Mouse (Mus musculus): ENCODE measurements around the gene Unkl.

DNA sequence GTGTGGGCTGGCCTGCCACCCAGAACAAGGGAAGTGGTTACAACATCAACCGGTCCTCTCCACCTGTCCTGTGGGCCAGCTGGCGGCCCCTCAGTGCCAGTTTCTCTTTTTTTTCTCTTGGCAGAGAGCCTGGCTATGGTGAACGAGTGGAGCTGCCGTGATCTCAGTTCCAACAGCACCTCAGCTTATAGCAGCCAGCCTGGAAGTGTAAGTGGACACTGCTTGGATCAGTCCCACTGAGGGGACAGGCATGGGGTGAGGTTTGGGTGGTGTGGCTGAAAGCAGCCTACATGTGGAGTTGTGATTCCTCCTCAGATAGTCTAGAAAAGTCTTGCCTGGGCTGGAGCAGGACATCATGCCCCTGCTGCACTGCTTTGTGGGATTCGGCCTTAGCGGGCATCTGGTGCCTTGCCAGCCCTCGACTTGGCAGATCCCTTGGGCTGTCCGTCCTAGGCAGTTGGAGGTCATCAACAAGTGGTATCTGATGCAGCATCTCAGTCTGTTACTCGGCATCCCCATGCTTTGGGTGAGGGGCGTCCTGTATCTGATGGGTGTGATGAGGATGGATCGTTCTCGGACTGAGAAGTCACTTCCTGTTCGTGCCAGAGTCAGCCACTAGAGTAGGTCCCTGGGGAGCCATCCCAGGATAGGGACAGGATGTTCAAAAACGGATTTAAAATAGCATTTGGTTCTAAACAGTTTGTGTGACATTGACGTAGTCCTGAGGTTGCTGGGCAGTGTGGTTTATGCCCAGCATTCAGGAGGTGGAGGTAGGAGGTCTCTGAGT lies 22.7 kb downstream of the Unkl start:
- TF ChIP-seq CTCF (IDR thresholded peaks at IDR 0.05; ENCODE audit: low read depth) (no peak), EP300 (IDR thresholded peaks at IDR 0.05; ENCODE audit: low read depth) (no peak)

Measured in liver, embryonic 14.5 days (tissue).